In the genomic region with DNA sequence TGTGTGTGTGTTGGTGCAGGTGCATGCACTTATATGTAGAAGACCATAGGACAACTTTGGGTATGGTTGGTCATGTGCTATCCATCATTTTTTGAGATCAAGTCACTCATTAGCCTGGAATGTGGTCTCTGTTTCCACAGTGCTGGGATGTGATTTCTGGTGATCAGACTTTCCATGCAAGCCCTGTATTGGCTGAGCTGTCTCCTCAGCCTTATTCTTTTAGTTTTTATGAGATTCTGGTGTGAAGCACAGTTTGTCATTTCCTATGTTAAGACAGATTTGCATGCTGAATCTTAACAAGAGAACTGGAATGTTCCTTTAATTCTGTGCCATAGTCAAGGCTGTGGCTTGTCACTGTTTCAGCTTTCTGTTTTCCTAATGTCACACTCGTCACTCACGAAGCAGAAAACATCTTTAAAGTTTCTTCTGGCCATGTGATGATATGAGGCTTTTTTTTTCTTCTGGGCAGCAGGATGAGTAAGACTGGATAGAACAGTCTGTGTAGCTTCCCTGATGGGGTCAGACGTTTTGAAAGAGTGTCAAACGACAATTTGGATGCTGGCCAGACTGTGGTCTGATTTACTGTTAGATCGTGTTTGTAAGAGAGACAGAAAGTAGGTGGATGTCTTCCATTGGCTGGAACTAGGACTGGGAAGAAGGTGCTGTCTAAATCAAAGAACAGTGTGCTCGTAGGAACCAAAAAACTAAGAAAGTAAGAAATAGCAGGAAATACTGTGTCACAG, we compare ENCODE assay signal across 15 mouse cellular contexts. TPM values are rescaled to one million over a fixed set of nuclear protein-coding genes. Genes with fewer than 3 reads are reported as not detected.
DNase-seq lines count a peak whose midpoint lies in the region; ATAC-seq and TF ChIP-seq lines count a peak whose summit lies in the region.
"Had no signal": no experiment of that assay in that cellular context is flagged by ENCODE, and none has a peak within 500 bp of the region (broad histone marks: within the 10 kb centered on the region; RNA-seq: fewer than 3 reads in every experiment).

No protein-coding gene starts in this region.

- TF ChIP-seq EP300 in lung, postnatal 0 days (IDR thresholded peaks at IDR 0.05): peak; percentile 72

- no peaks in the 10 kb centered on the region for H3K4me1 ChIP-seq in hindbrain, embryonic 13.5 days (replicated peaks)
- no peaks in the 10 kb centered on the region for H3K4me1 ChIP-seq in hindbrain, embryonic 12.5 days
- H3K4me1 ChIP-seq in lung, postnatal 0 days (ENCODE audit: insufficient read depth, low read depth, low read length): no peaks in the 10 kb centered on the region
- H3K4me1 ChIP-seq in intestine, embryonic 15.5 days (replicated peaks): no peaks in the 10 kb centered on the region
- H3K4me1 ChIP-seq: embryonic facial prominence, embryonic 13.5 days; limb, embryonic 15.5 days had no signal

- H3ac ChIP-seq in myocyte (ENCODE audit: control insufficient read depth, insufficient read length): no peak overlapping the region

- ATAC-seq in hindbrain, embryonic 13.5 days (ENCODE audit: low FRiP score): peak; percentile 43; the same call in 1 of the 2 replicates
- no peak for ATAC-seq in hindbrain, embryonic 12.5 days (ENCODE audit: low FRiP score)
- ATAC-seq in lung, postnatal 0 days: peak; percentile 82
- ATAC-seq in intestine, embryonic 15.5 days: no peak

- H3K79me2 ChIP-seq in myocyte (ENCODE audit: control insufficient read depth, insufficient read depth): no peaks in the 10 kb centered on the region

- no peak for TF ChIP-seq POLR2A in myocyte (IDR thresholded peaks at IDR 0.05; ENCODE audit: insufficient read length, low read depth)

- H3K27me3 ChIP-seq in hindbrain, embryonic 13.5 days: no peaks in the 10 kb centered on the region
- H3K27me3 ChIP-seq in hindbrain, embryonic 12.5 days: no peaks in the 10 kb centered on the region
- H3K27me3 ChIP-seq in lung, postnatal 0 days (replicated peaks; ENCODE audit: insufficient read depth, low read length): no peaks in the 10 kb centered on the region
- no peaks in the 10 kb centered on the region for H3K27me3 ChIP-seq in myocyte (ENCODE audit: control insufficient read depth, insufficient read depth, insufficient read length)
- no peaks in the 10 kb centered on the region for H3K27me3 ChIP-seq in intestine, embryonic 15.5 days (replicated peaks)
- H3K27me3 ChIP-seq: CH12.LX; embryonic facial prominence, embryonic 13.5 days; limb, embryonic 15.5 days had no signal

- no peak overlapping the region for H3K4me2 ChIP-seq in hindbrain, embryonic 13.5 days
- no peak overlapping the region for H3K4me2 ChIP-seq in hindbrain, embryonic 12.5 days (replicated peaks)
- H3K4me2 ChIP-seq in lung, postnatal 0 days (replicated peaks; ENCODE audit: low read depth, low read length): no peak overlapping the region
- H3K4me2 ChIP-seq in myocyte (ENCODE audit: low read depth): peak overlapping the region; percentile 8
- no peak overlapping the region for H3K4me2 ChIP-seq in intestine, embryonic 15.5 days (replicated peaks)
- H3K4me2 ChIP-seq: embryonic facial prominence, embryonic 13.5 days; limb, embryonic 15.5 days had no signal

- H3K27ac ChIP-seq in hindbrain, embryonic 13.5 days: no peak overlapping the region
- no peak overlapping the region for H3K27ac ChIP-seq in hindbrain, embryonic 12.5 days
- H3K27ac ChIP-seq in lung, postnatal 0 days (ENCODE audit: low read length): 0 out of 2 replicates have a peak overlapping the region, but pooled peaks have one; percentile 15
- no peak overlapping the region for H3K27ac ChIP-seq in intestine, embryonic 15.5 days
- H3K27ac ChIP-seq: embryonic facial prominence, embryonic 13.5 days; limb, embryonic 15.5 days had no signal

- no peaks in the 10 kb centered on the region for H3K9me3 ChIP-seq in hindbrain, embryonic 13.5 days
- no peaks in the 10 kb centered on the region for H3K9me3 ChIP-seq in hindbrain, embryonic 12.5 days (replicated peaks)
- H3K9me3 ChIP-seq in lung, postnatal 0 days (ENCODE audit: low read length): no peaks in the 10 kb centered on the region
- H3K9me3 ChIP-seq in intestine, embryonic 15.5 days: no peaks in the 10 kb centered on the region
- H3K9me3 ChIP-seq: embryonic facial prominence, embryonic 13.5 days; limb, embryonic 15.5 days had no signal

- 60% methylated on average over 6 of the region's 6 CpGs for WGBS in hindbrain, embryonic 13.5 days
- WGBS in hindbrain, embryonic 12.5 days: 66% methylated on average over 6 of the region's 6 CpGs
- WGBS in lung, postnatal 0 days: 41% methylated on average over 6 of the region's 6 CpGs
- 53% methylated on average over 6 of the region's 6 CpGs for WGBS in intestine, embryonic 15.5 days

- H3K9ac ChIP-seq in hindbrain, embryonic 13.5 days: no peak overlapping the region
- no peak overlapping the region for H3K9ac ChIP-seq in hindbrain, embryonic 12.5 days
- no peak overlapping the region for H3K9ac ChIP-seq in lung, postnatal 0 days (replicated peaks; ENCODE audit: low read depth)
- H3K9ac ChIP-seq in intestine, embryonic 15.5 days: no peak overlapping the region
- H3K9ac ChIP-seq: embryonic facial prominence, embryonic 13.5 days; limb, embryonic 15.5 days had no signal

- no peak overlapping the region for H3K4me3 ChIP-seq in hindbrain, embryonic 13.5 days
- no peak overlapping the region for H3K4me3 ChIP-seq in hindbrain, embryonic 12.5 days
- H3K4me3 ChIP-seq in lung, postnatal 0 days (ENCODE audit: low read depth, low read length): no peak overlapping the region
- no peak overlapping the region for H3K4me3 ChIP-seq in myocyte
- H3K4me3 ChIP-seq in intestine, embryonic 15.5 days (replicated peaks): no peak overlapping the region
- H3K4me3 ChIP-seq: embryonic facial prominence, embryonic 13.5 days; limb, embryonic 15.5 days had no signal

- peak; percentile 86 for DNase-seq in lung, postnatal 0 days (ENCODE audit: low spot score)
- DNase-seq in lung, adult 18-20 months: no peak
- peak; percentile 55 for DNase-seq in adrenal gland, postnatal 14 days

- no peak for TF ChIP-seq CTCF in lung, postnatal 0 days (IDR thresholded peaks at IDR 0.05)

- no peaks in the 10 kb centered on the region for H3K36me3 ChIP-seq in hindbrain, embryonic 13.5 days
- H3K36me3 ChIP-seq in hindbrain, embryonic 12.5 days: no peaks in the 10 kb centered on the region
- no peaks in the 10 kb centered on the region for H3K36me3 ChIP-seq in lung, postnatal 0 days (ENCODE audit: insufficient read depth, low read length)
- H3K36me3 ChIP-seq in myocyte (ENCODE audit: control insufficient read depth, insufficient read depth): no peaks in the 10 kb centered on the region
- H3K36me3 ChIP-seq in intestine, embryonic 15.5 days: no peaks in the 10 kb centered on the region
- H3K36me3 ChIP-seq: embryonic facial prominence, embryonic 13.5 days; limb, embryonic 15.5 days had no signal

TF ChIP-seq in myocyte, 11 proteins besides CTCF, POLR2A, EP300 and RAD21:
- TF ChIP-seq TCF3 (IDR thresholded peaks at IDR 0.05; ENCODE audit: insufficient read length, low read depth) (no peak), REST (IDR thresholded peaks at IDR 0.05; ENCODE audit: insufficient read depth, insufficient read length) (no peak), TCF12 (IDR thresholded peaks at IDR 0.05; ENCODE audit: insufficient read depth, poor library complexity, severe bottlenecking) (no peak), E2F4 (IDR thresholded peaks at IDR 0.05; ENCODE audit: insufficient read depth) (no peak), CEBPB (IDR thresholded peaks at IDR 0.05; ENCODE audit: insufficient read depth, poor library complexity, severe bottlenecking) (no peak), SRF (IDR thresholded peaks at IDR 0.05; ENCODE audit: control insufficient read depth, insufficient read length, low read depth) (no peak)

RNA-seq across cellular contexts. Expression of gene Tbrg1, which starts 20.1 kb away (rescaled TPM):
- 89.2 and 95.8 TPM in 2 replicates for polyA plus RNA-seq in hindbrain, embryonic 13.5 days (2015; fragmentation: Nextera tagmentation; extraction: Ambion mirVana)
- 129 and 140 TPM in 2 replicates for polyA plus RNA-seq in hindbrain, embryonic 12.5 days (2016; fragmentation: Nextera tagmentation; extraction: Ambion mirVana)
- polyA plus RNA-seq in lung, postnatal 0 days (2015; fragmentation: Nextera tagmentation; extraction: Ambion mirVana): 153 and 163 TPM in 2 replicates
- total RNA-seq in adrenal gland, postnatal 14 days (2021): 86.0 and 99.4 TPM in 2 replicates
- 93.3 TPM for polyA plus RNA-seq in myocyte (2012; fragmentation: generic; extraction: Trizol)
- 162 and 171 TPM in 2 replicates for polyA plus RNA-seq in intestine, embryonic 15.5 days (2015; fragmentation: Nextera tagmentation; extraction: Ambion mirVana)

RNA-seq across cellular contexts. Expression of gene Spa17, which starts 23.4 kb away (rescaled TPM):
- polyA plus RNA-seq in hindbrain, embryonic 13.5 days (2015; fragmentation: Nextera tagmentation; extraction: Ambion mirVana): 16.1 and 17.1 TPM in 2 replicates
- 17.9 and 22.9 TPM in 2 replicates for polyA plus RNA-seq in hindbrain, embryonic 12.5 days (2016; fragmentation: Nextera tagmentation; extraction: Ambion mirVana)
- 19.2 and 21.6 TPM in 2 replicates for polyA plus RNA-seq in lung, postnatal 0 days (2015; fragmentation: Nextera tagmentation; extraction: Ambion mirVana)
- total RNA-seq in adrenal gland, postnatal 14 days (2021): 4.9 and 5.0 TPM in 2 replicates
- 2.7 TPM for polyA plus RNA-seq in myocyte (2012; fragmentation: generic; extraction: Trizol)
- polyA plus RNA-seq in intestine, embryonic 15.5 days (2015; fragmentation: Nextera tagmentation; extraction: Ambion mirVana): 3.7 and 3.8 TPM in 2 replicates

RNA-seq across cellular contexts. Expression of gene Panx3, which starts 32.1 kb away (rescaled TPM):
- polyA plus RNA-seq in hindbrain, embryonic 13.5 days (2015; fragmentation: Nextera tagmentation; extraction: Ambion mirVana): 0.08 and 0.47 TPM in 2 replicates
- 0.79 and 3.0 TPM in 2 replicates for polyA plus RNA-seq in hindbrain, embryonic 12.5 days (2016; fragmentation: Nextera tagmentation; extraction: Ambion mirVana)
- 0.05 and 0.20 TPM in 2 replicates for polyA plus RNA-seq in lung, postnatal 0 days (2015; fragmentation: Nextera tagmentation; extraction: Ambion mirVana)
- 0.19 TPM in 2 replicates for total RNA-seq in adrenal gland, postnatal 14 days (2021)
- 0.02 TPM for polyA plus RNA-seq in myocyte (2012; fragmentation: generic; extraction: Trizol)
- polyA plus RNA-seq in intestine, embryonic 15.5 days (2015; fragmentation: Nextera tagmentation; extraction: Ambion mirVana): not detected in 2 replicates
- total RNA-seq: CH12.LX; megakaryocyte progenitor cell, adult 5-6 weeks; midbrain, postnatal 0 days had no signal
- polyA plus RNA-seq: gonadal fat pad, adult 2 months; heart, embryonic 14.5 days; large intestine, adult 2 months had no signal

Comparison
In these comparisons a context has a peak if more than half of its experiments do, and no peak if none do; other contexts are left out.
1. ATAC-seq: peak in hindbrain, embryonic 13.5 days (single experiment) and lung, postnatal 0 days (single experiment); none in hindbrain, embryonic 12.5 days (single experiment) and intestine, embryonic 15.5 days (single experiment).
2. DNase-seq: peak in lung, postnatal 0 days (single experiment) and adrenal gland, postnatal 14 days (single experiment); none in lung, adult 18-20 months (0 of 2).